8 mouse cellular contexts compared by ENCODE assay signal in the genomic region with DNA sequence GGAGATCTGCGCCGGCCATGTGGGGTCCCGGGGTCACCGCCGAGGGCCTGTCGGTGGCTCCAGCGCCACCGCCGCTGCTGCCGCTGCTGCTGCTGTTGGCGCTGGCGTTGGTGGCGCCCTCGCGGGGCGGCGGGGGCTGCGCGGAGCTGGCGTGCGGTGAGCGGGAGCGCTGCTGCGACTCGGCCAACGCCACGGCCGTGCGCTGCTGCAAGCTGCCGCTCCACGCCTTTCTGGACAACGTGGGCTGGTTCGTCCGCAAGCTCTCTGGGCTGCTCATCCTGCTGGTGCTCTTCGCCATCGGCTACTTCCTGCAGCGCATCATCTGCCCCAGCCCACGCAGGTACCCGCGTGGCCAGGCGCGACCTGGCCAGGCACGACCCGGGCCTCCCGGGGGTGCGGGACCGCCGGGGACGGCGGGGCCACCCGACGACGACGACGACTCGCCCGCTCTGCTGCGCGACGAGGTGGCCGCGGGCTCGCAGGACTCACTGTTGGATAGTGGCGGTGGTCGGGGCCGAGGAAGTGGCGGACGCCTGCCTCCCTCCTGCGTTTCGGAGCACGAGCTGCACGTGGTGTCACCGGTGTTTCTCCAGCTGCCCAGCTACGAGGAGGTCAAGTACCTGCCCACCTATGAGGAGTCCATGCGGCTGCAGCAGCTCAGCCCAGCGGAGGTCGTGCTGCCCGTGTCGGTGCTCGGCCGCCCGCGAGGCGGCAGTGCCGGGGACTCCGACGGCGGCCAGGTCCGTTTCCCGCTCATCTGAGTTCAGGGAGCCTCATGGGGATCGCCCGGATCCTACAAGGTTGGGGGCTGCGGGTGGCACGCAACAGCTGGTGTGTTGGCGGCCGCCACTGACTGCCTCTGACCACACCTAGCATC. TPM values are rescaled to one million over a fixed set of nuclear protein-coding genes. Genes with fewer than 3 reads are reported as not detected.
DNase-seq lines count a peak whose midpoint lies in the region; ATAC-seq lines count a peak whose summit lies in the region.

No protein-coding gene starts in this region.

- peak; percentile 41 for ATAC-seq in cerebellum, adult (ENCODE audit: insufficient number of reproducible peaks, low FRiP score, low TSS enrichment)
- peak; percentile 88 for ATAC-seq in forebrain, embryonic 13.5 days
- peak; percentile 82 for ATAC-seq in hindbrain, embryonic 13.5 days (ENCODE audit: low FRiP score)
- peak; percentile 77 for ATAC-seq in midbrain, embryonic 11.5 days (ENCODE audit: low FRiP score)

- H3K4me3 ChIP-seq in forebrain, embryonic 13.5 days = peak overlapping the region; percentile 73
- H3K4me3 ChIP-seq in hindbrain, embryonic 13.5 days = peak overlapping the region; percentile 73
- peak overlapping the region; percentile 63 for H3K4me3 ChIP-seq in midbrain, embryonic 11.5 days (ENCODE audit: low read depth, low read length)

- peak overlapping the region; percentile 100 for H3K4me2 ChIP-seq in forebrain, embryonic 13.5 days
- H3K4me2 ChIP-seq in hindbrain, embryonic 13.5 days = peak overlapping the region; percentile 94
- H3K4me2 ChIP-seq in midbrain, embryonic 11.5 days = peak overlapping the region; percentile 98

- no peaks in the 10 kb centered on the region for H3K36me3 ChIP-seq in forebrain, embryonic 13.5 days (ENCODE audit: poor library complexity, severe bottlenecking)
- no peaks in the 10 kb centered on the region for H3K36me3 ChIP-seq in hindbrain, embryonic 13.5 days
- no peaks in the 10 kb centered on the region for H3K36me3 ChIP-seq in midbrain, embryonic 11.5 days (ENCODE audit: control insufficient read depth, insufficient read depth, low read length)

- H3K4me1 ChIP-seq in forebrain, embryonic 13.5 days = peaks cover 13% of the 10 kb centered on the region
- H3K4me1 ChIP-seq in hindbrain, embryonic 13.5 days (replicated peaks) = peaks cover 14% of the 10 kb centered on the region
- peaks cover 4% of the 10 kb centered on the region for H3K4me1 ChIP-seq in midbrain, embryonic 11.5 days (ENCODE audit: control insufficient read depth, insufficient read depth, low read length)

- no peak overlapping the region; the same call in 1 of the 2 replicates for H3K27ac ChIP-seq in forebrain, embryonic 13.5 days
- H3K27ac ChIP-seq in hindbrain, embryonic 13.5 days = peak overlapping the region; percentile 79
- no peak overlapping the region for H3K27ac ChIP-seq in midbrain, embryonic 11.5 days (ENCODE audit: low read depth, low read length)

- intact Hi-C loops in left cerebral cortex, postnatal 25 days (cut with DNase I) = no loop called here

- H3K9me3 ChIP-seq in forebrain, embryonic 13.5 days (replicated peaks) = no peaks in the 10 kb centered on the region
- H3K9me3 ChIP-seq in hindbrain, embryonic 13.5 days = no peaks in the 10 kb centered on the region
- no peaks in the 10 kb centered on the region for H3K9me3 ChIP-seq in midbrain, embryonic 11.5 days (ENCODE audit: control insufficient read depth, low read length)

- no peak for DNase-seq in cerebellum, adult 9-10 months
- DNase-seq in adrenal gland, adult 2 months = peak; percentile 16
- DNase-seq in left cerebral cortex, postnatal 25 days (ENCODE audit: low spot score in 2 of 2) = peak; percentile 33 to 41
- DNase-seq in midbrain, embryonic 11.5 days (ENCODE audit: low spot score, missing footprints) = peak; percentile 96
- peak; percentile 14 to 33 for DNase-seq in spleen, postnatal 10 days (ENCODE audit: low spot score in 2 of 2)

- H3K9ac ChIP-seq in forebrain, embryonic 13.5 days = peak overlapping the region; percentile 72
- peak overlapping the region; percentile 80 for H3K9ac ChIP-seq in hindbrain, embryonic 13.5 days
- peak overlapping the region; percentile 70 for H3K9ac ChIP-seq in midbrain, embryonic 11.5 days (ENCODE audit: low read length)

- H3K27me3 ChIP-seq in forebrain, embryonic 13.5 days = peaks cover 28% of the 10 kb centered on the region
- H3K27me3 ChIP-seq in hindbrain, embryonic 13.5 days = peaks cover 28% of the 10 kb centered on the region
- peaks cover 24% of the 10 kb centered on the region for H3K27me3 ChIP-seq in midbrain, embryonic 11.5 days (ENCODE audit: control insufficient read depth, insufficient read depth, low read length)

- under 1% methylated on average over 82 of the region's 96 CpGs for WGBS in forebrain, embryonic 13.5 days
- under 1% methylated on average over 96 of the region's 96 CpGs for WGBS in hindbrain, embryonic 13.5 days
- WGBS in midbrain, embryonic 11.5 days = 1% methylated on average over 96 of the region's 96 CpGs

RNA-seq across cellular contexts. Expression of a gene that starts 0.5 kb away (rescaled TPM):
- not detected for total RNA-seq in adrenal gland, adult 2 months (2021)
- 0.31 and 0.37 TPM in 2 replicates for polyA plus RNA-seq in adrenal gland, adult 2 months (2012; rRNA removed)
- 2.2 and 2.6 TPM in 2 replicates for polyA plus RNA-seq in forebrain, embryonic 13.5 days (2015; fragmentation: Nextera tagmentation; extraction: Ambion mirVana)
- 2.3 and 2.9 TPM in 2 replicates for polyA plus RNA-seq in hindbrain, embryonic 13.5 days (2015; fragmentation: Nextera tagmentation; extraction: Ambion mirVana)
- total RNA-seq in left cerebral cortex, postnatal 25 days (2021) = 10 to 100 TPM; 15.3 to 15.9 TPM
- 1.4 and 1.9 TPM in 2 replicates for polyA plus RNA-seq in midbrain, embryonic 11.5 days (2014; fragmentation: Nextera tagmentation; extraction: Ambion mirVana)
